Mouse (Mus musculus) cerebellum, adult 2 months (tissue): ENCODE data around the gene Caln1.

Experiments used
- CTCF ChIP-seq: fragments of 200-500 bp; IDR thresholded peaks from 2 replicates; pipeline ENCODE4 v1.5.1; 2011; ENCODE audit warnings: low read depth, mild to moderate bottlenecking, control low read depth, low read length, moderate library complexity, borderline replicate concordance; ENCODE audit not compliant: insufficient read depth
- POLR2A ChIP-seq: fragments of 200-500 bp; IDR thresholded peaks from 2 replicates; pipeline ENCODE4 v1.6.1; 2011; ENCODE audit warnings: low read length, control low read depth, borderline replicate concordance; ENCODE audit not compliant: insufficient read depth

GRCm38 (mm10) chr5:130658141-130658540, 288.9 kb downstream of the Caln1 start:
- no peak for TF ChIP-seq CTCF
- no peak for TF ChIP-seq POLR2A
